Mouse (Mus musculus): ENCODE results near the gene Ropn1l.

The Ropn1l gene

GRCm38 (mm10) chr15:31453098-31453916 is at the start of gene Ropn1l:
Ropn1l (minus strand) TSS chr15:31453737.
- DNase-seq (ENCODE audit: low read depth, low spot score) = peak; percentile 80
- H3K36me3 ChIP-seq (ENCODE audit: control insufficient read depth, insufficient read depth, low read length, poor library complexity, severe bottlenecking) = no peaks in the 10 kb centered on the region

GRCm38 (mm10) chr15:31502996-31503395 is 49.5 kb upstream of the Ropn1l start:
- H3K27me3 ChIP-seq (ENCODE audit: control insufficient read depth, insufficient read depth, low read length, poor library complexity, severe bottlenecking) = no peaks in the 10 kb centered on the region
- DNase-seq (ENCODE audit: low read depth, low spot score) = no peak
- peaks cover 5% of the 10 kb centered on the region for H3K36me3 ChIP-seq (ENCODE audit: control insufficient read depth, insufficient read depth, low read length, poor library complexity, severe bottlenecking)

More at GRCm38 (mm10) chr15:31453098-31453916, at the start of gene Ropn1l:
- no peaks in the 10 kb centered on the region for H3K27me3 ChIP-seq (ENCODE audit: control insufficient read depth, insufficient read depth, low read length, poor library complexity, severe bottlenecking)

- Histone ChIP-seq H3K27me3 (ENCODE audit: control insufficient read depth, insufficient read depth, low read length, poor library complexity, severe bottlenecking) (no peaks in the 10 kb centered on the region), H3K36me3 (ENCODE audit: control insufficient read depth, insufficient read depth, low read length, poor library complexity, severe bottlenecking) (peaks cover 5% of the 10 kb centered on the region)
- no peak for DNase-seq (ENCODE audit: low read depth, low spot score)
Measured at GRCm38 (mm10) chr15:31502313-31502712, 48.8 kb upstream of the Ropn1l start.

GRCm38 (mm10) chr15:31494803-31495202 is 41.3 kb upstream of the Ropn1l start:
- DNase-seq (ENCODE audit: low read depth, low spot score) = no peak
- H3K27me3 ChIP-seq (ENCODE audit: control insufficient read depth, insufficient read depth, low read length, poor library complexity, severe bottlenecking) = no peaks in the 10 kb centered on the region
- peaks cover 6% of the 10 kb centered on the region for H3K36me3 ChIP-seq (ENCODE audit: control insufficient read depth, insufficient read depth, low read length, poor library complexity, severe bottlenecking)

- H3K36me3 ChIP-seq (ENCODE audit: control insufficient read depth, insufficient read depth, low read length, poor library complexity, severe bottlenecking) = peaks cover 6% of the 10 kb centered on the region
- no peak for DNase-seq (ENCODE audit: low read depth, low spot score)
- H3K27me3 ChIP-seq (ENCODE audit: control insufficient read depth, insufficient read depth, low read length, poor library complexity, severe bottlenecking) = no peaks in the 10 kb centered on the region
Measured at GRCm38 (mm10) chr15:31494310-31494709, 40.8 kb upstream of the Ropn1l start.

GRCm38 (mm10) chr15:31487407-31487806 is 33.9 kb upstream of the Ropn1l start:
- Histone ChIP-seq H3K36me3 (ENCODE audit: control insufficient read depth, insufficient read depth, low read length, poor library complexity, severe bottlenecking) (peaks cover 16% of the 10 kb centered on the region), H3K27me3 (ENCODE audit: control insufficient read depth, insufficient read depth, low read length, poor library complexity, severe bottlenecking) (no peaks in the 10 kb centered on the region)
- no peak for DNase-seq (ENCODE audit: low read depth, low spot score)

GRCm38 (mm10) chr15:31476678-31477077 is 23.1 kb upstream of the Ropn1l start:
- Histone ChIP-seq H3K27me3 (ENCODE audit: control insufficient read depth, insufficient read depth, low read length, poor library complexity, severe bottlenecking) (no peaks in the 10 kb centered on the region), H3K36me3 (ENCODE audit: control insufficient read depth, insufficient read depth, low read length, poor library complexity, severe bottlenecking) (peaks cover 13% of the 10 kb centered on the region)

GRCm38 (mm10) chr15:31472645-31473574 is 19.4 kb upstream of the Ropn1l start:
- peaks cover 6% of the 10 kb centered on the region; the same call in 1 of the 2 replicates for H3K36me3 ChIP-seq (ENCODE audit: control insufficient read depth, insufficient read depth, low read length, poor library complexity, severe bottlenecking)
- no peaks in the 10 kb centered on the region for H3K27me3 ChIP-seq (ENCODE audit: control insufficient read depth, insufficient read depth, low read length, poor library complexity, severe bottlenecking)
- no peak for DNase-seq (ENCODE audit: low read depth, low spot score)

More at GRCm38 (mm10) chr15:31476678-31477077, 23.1 kb upstream of the Ropn1l start:
- DNase-seq (ENCODE audit: low read depth, low spot score) = no peak

GRCm38 (mm10) chr15:31471529-31471928 is 18.0 kb upstream of the Ropn1l start:
- Histone ChIP-seq H3K36me3 (ENCODE audit: control insufficient read depth, insufficient read depth, low read length, poor library complexity, severe bottlenecking) (peaks cover 2% of the 10 kb centered on the region; the same call in 1 of the 2 replicates), H3K27me3 (ENCODE audit: control insufficient read depth, insufficient read depth, low read length, poor library complexity, severe bottlenecking) (no peaks in the 10 kb centered on the region)
- no peak for DNase-seq (ENCODE audit: low read depth, low spot score)

GRCm38 (mm10) chr15:31469497-31469896 is 16.0 kb upstream of the Ropn1l start:
- no peaks in the 10 kb centered on the region; the same call in 1 of the 2 replicates for H3K27me3 ChIP-seq (ENCODE audit: control insufficient read depth, insufficient read depth, low read length, poor library complexity, severe bottlenecking)
- DNase-seq (ENCODE audit: low read depth, low spot score) = no peak
- peaks cover 2% of the 10 kb centered on the region; the same call in 1 of the 2 replicates for H3K36me3 ChIP-seq (ENCODE audit: control insufficient read depth, insufficient read depth, low read length, poor library complexity, severe bottlenecking)

- no peak for DNase-seq (ENCODE audit: low read depth, low spot score)
Measured at GRCm38 (mm10) chr15:31468806-31469205, 15.3 kb upstream of the Ropn1l start.

GRCm38 (mm10) chr15:31466749-31467148 is 13.2 kb upstream of the Ropn1l start:
- Histone ChIP-seq H3K36me3 (ENCODE audit: control insufficient read depth, insufficient read depth, low read length, poor library complexity, severe bottlenecking) (peaks cover 6% of the 10 kb centered on the region; the same call in 1 of the 2 replicates), H3K27me3 (ENCODE audit: control insufficient read depth, insufficient read depth, low read length, poor library complexity, severe bottlenecking) (no peaks in the 10 kb centered on the region; the same call in 1 of the 2 replicates)
- no peak for DNase-seq (ENCODE audit: low read depth, low spot score)

More at GRCm38 (mm10) chr15:31468806-31469205, 15.3 kb upstream of the Ropn1l start:
- Histone ChIP-seq H3K36me3 (ENCODE audit: control insufficient read depth, insufficient read depth, low read length, poor library complexity, severe bottlenecking) (peaks cover 2% of the 10 kb centered on the region; the same call in 1 of the 2 replicates), H3K27me3 (ENCODE audit: control insufficient read depth, insufficient read depth, low read length, poor library complexity, severe bottlenecking) (no peaks in the 10 kb centered on the region; the same call in 1 of the 2 replicates)

GRCm38 (mm10) chr15:31466295-31466694 is 12.8 kb upstream of the Ropn1l start:
- H3K27me3 ChIP-seq (ENCODE audit: control insufficient read depth, insufficient read depth, low read length, poor library complexity, severe bottlenecking) = no peaks in the 10 kb centered on the region; the same call in none of the 2 replicates
- peaks cover 8% of the 10 kb centered on the region; the same call in 1 of the 2 replicates for H3K36me3 ChIP-seq (ENCODE audit: control insufficient read depth, insufficient read depth, low read length, poor library complexity, severe bottlenecking)
- DNase-seq (ENCODE audit: low read depth, low spot score) = no peak

GRCm38 (mm10) chr15:31465806-31466205 is 12.3 kb upstream of the Ropn1l start:
- Histone ChIP-seq H3K27me3 (ENCODE audit: control insufficient read depth, insufficient read depth, low read length, poor library complexity, severe bottlenecking) (no peaks in the 10 kb centered on the region; the same call in none of the 2 replicates), H3K36me3 (ENCODE audit: control insufficient read depth, insufficient read depth, low read length, poor library complexity, severe bottlenecking) (peaks cover 8% of the 10 kb centered on the region; the same call in 1 of the 2 replicates)
- DNase-seq (ENCODE audit: low read depth, low spot score) = no peak

Measured in splenic B cell, adult 2 months (primary cell).